Mouse (Mus musculus): Measurements from ENCODE around the gene Padi4. TPM values are rescaled to one million over a fixed set of nuclear protein-coding genes. Genes with fewer than 3 reads are reported as not detected.

Gene Padi4
- total RNA-seq, 1 experiment from 2014 or later = 16.3 TPM

DNA sequence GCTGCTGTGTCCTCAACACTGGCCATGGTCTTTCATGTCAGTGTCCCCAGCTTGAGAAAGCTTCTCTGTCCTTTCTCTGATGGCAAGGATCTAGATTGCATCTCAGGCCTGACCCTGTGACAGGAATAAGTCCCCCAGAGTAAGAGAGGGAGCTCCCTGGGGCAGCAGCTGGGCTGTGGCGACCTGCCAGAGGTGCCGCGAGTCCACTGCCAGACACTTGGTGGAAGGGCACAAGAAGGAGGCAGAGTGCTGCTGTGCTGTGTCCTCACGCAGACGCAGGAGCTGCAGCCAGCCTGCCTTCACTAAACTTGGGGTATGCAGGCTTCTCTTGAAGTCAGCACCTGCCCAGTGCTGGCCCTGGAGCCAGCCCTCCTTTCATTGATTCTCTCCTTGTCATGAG is 62.7 kb downstream of the Padi4 start:
- no peak for ATAC-seq (replicated peaks; ENCODE audit: insufficient number of reproducible peaks, low FRiP score, low TSS enrichment, poor library complexity, severe bottlenecking)

GRCm38 (mm10) chr4:140710781-140711180 is 63.3 kb downstream of the Padi4 start:
- no peak for ATAC-seq (replicated peaks; ENCODE audit: insufficient number of reproducible peaks, low FRiP score, low TSS enrichment, poor library complexity, severe bottlenecking)

DNA sequence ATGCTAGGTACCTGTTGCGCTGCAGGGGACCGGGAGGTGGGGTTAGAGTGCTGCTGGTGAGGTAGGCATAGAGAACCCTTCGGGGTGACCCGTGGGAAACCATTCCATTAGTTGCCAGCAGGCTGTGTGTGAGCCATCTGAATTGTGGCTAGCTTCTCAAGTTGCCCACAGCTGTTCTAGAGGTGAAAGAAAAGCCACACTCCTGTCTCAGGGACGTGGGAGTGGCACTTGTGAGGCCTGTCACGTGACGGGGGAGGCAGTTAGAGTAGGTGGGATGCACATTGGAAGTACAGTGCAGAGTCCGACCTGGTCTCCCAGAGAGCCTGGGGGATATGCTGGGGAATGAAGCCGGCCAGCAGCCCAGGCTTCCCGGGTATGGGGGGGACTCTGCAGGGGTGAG is 64.4 kb downstream of the Padi4 start:
- ATAC-seq (replicated peaks; ENCODE audit: insufficient number of reproducible peaks, low FRiP score, low TSS enrichment, poor library complexity, severe bottlenecking) = no peak

- ATAC-seq (replicated peaks; ENCODE audit: insufficient number of reproducible peaks, low FRiP score, low TSS enrichment, poor library complexity, severe bottlenecking) = no peak
These were observed 64.9 kb downstream of the Padi4 start for GRCm38 (mm10) chr4:140709111-140709510.

GRCm38 (mm10) chr4:140708297-140708927 is 65.6 kb downstream of the Padi4 start:
- ATAC-seq (replicated peaks; ENCODE audit: insufficient number of reproducible peaks, low FRiP score, low TSS enrichment, poor library complexity, severe bottlenecking) = no peak

- no peak for ATAC-seq (replicated peaks; ENCODE audit: insufficient number of reproducible peaks, low FRiP score, low TSS enrichment, poor library complexity, severe bottlenecking)
These were observed 66.4 kb downstream of the Padi4 start for GRCm38 (mm10) chr4:140707615-140708014.

- ATAC-seq (replicated peaks; ENCODE audit: insufficient number of reproducible peaks, low FRiP score, low TSS enrichment, poor library complexity, severe bottlenecking) = no peak
These were observed 69.9 kb downstream of the Padi4 start for GRCm38 (mm10) chr4:140704166-140704565.

DNA sequence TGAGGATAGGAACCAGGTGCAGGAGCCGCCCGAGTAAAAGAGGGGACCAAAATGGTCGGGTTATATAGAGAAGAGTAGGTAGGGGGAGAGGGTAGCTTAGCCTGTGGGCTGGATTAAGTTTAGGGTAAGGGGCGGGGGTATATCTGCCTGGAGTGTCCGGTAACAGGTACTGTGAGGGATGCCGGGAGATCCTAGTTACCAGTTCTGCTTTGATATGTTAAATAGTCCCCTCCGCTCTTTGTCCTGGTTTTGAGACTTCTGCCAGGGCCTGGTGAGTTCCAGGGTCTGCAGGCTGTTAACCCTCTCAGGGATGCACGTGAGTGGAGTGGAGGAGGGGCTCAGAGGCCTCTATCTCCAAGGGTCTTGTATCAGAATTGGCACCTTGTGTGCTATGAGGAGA is 70.4 kb downstream of the Padi4 start:
- ATAC-seq (replicated peaks; ENCODE audit: insufficient number of reproducible peaks, low FRiP score, low TSS enrichment, poor library complexity, severe bottlenecking) = no peak

GRCm38 (mm10) chr4:140702611-140703327 is 71.3 kb downstream of the Padi4 start:
- ATAC-seq (replicated peaks; ENCODE audit: insufficient number of reproducible peaks, low FRiP score, low TSS enrichment, poor library complexity, severe bottlenecking) = no peak

- no peak for ATAC-seq (replicated peaks; ENCODE audit: insufficient number of reproducible peaks, low FRiP score, low TSS enrichment, poor library complexity, severe bottlenecking)
These were observed 72.1 kb downstream of the Padi4 start for GRCm38 (mm10) chr4:140701716-140702561.

DNA sequence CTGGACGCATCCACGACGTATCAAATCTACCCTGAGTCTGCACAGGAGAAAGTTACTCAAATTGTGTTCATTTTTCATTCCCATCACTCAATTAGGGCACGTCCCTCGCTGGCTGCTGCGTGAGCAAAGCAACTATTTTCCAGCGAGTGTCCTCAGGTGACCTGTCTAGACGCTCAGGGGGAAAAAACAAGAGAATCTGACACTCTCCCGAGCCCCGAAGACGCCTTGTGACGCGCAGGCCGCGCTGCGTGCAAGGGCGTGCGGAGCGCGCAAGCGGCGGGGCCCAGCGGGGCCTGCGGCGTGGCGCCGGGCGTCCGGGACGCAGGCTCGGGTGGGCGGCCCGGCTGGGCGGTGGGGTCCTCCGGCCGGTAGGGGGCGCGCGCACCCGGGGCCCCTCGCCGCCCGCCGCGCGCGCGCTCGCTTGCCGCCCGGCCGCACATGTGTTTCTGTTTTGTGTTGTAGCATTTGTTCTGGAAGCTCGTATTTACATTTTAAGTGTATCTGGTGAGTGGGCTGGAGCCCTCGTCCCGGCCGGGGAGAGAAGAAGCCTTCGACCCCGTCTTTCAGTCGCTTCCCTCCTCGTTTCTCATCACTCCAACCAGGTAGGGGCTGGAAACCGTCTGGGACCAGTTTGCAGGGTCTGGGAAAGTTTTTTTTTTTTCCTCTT is 72.9 kb downstream of the Padi4 start:
- peak; percentile 15 for ATAC-seq (replicated peaks; ENCODE audit: insufficient number of reproducible peaks, low FRiP score, low TSS enrichment, poor library complexity, severe bottlenecking)

DNA sequence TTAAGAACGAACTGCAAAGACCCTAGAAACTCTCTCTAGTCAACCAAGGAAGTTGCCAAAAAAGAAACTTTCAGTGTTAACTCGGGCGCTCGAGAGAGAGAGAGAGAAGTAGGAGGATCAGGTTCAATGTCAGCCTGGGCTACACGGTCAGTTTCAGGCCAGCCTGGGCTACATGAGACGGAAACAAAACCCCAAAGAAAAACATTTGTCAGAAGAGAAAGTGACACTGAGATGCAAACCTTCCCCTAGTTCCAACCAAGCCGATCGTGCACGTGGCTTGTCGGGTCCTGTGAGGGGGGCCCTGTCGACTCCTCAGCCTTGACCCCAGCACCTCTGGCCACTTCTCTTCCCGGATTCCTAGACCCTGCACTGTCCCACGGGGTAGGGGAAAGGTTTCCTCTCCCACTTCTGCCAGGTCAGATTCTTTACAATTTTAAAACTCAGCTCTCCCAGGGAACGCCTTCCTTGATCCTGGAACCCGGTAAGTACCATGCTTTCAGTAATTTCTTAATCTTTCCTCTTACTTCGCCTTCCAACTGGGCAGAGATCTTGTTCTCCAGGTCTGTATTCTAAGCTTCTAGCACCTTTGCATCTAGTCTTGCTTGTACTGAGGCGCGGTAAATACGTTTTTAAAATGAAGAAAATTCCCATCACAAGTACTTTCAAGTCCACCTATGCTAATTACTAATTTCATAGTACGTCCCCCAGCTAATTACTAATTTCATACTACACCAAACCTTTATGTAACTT is 73.6 kb downstream of the Padi4 start, which contains the start of gene Rcc2:
Gene Rcc2, plus strand, starts transcription at position 273 of the 750 bp plus-strand sequence.
- no peak for ATAC-seq (replicated peaks; ENCODE audit: insufficient number of reproducible peaks, low FRiP score, low TSS enrichment, poor library complexity, severe bottlenecking)

- peak; percentile 70 for ATAC-seq (replicated peaks; ENCODE audit: insufficient number of reproducible peaks, low FRiP score, low TSS enrichment, poor library complexity, severe bottlenecking)
These were observed 74.5 kb downstream of the Padi4 start for GRCm38 (mm10) chr4:140699441-140700127.

Other genes with a start within 250 kb of the Padi4 start
- gene Arhgef10l, start 108.2 kb downstream of the Padi4 start, total RNA-seq (2017) = 139 to 166 TPM (median 160 TPM) in 3 replicates
- 37.9 to 43.0 TPM (median 38.5 TPM) in 3 replicates for gene Rcc2, start 73.7 kb downstream of the Padi4 start, total RNA-seq (2017)
- gene Padi6, start 31.6 kb downstream of the Padi4 start, total RNA-seq (2017) = not detected in 3 replicates
- not detected in 3 replicates for gene Padi3, start 36.4 kb upstream of the Padi4 start, total RNA-seq (2017)
- gene Padi1, start 71.5 kb upstream of the Padi4 start, total RNA-seq (2017) = 0.29 to 0.86 TPM in 2 of 3 replicates, not detected in the other
- gene Padi2, start 132.1 kb upstream of the Padi4 start, total RNA-seq (2017) = 41.3 to 73.2 TPM (median 47.7 TPM) in 3 replicates
- 122 to 131 TPM (median 125 TPM) in 3 replicates for gene Sdhb, start 187.0 kb upstream of the Padi4 start, total RNA-seq (2017)
- gene Atp13a2, start 212.6 kb upstream of the Padi4 start, total RNA-seq (2017) = 29.4 to 38.3 TPM (median 34.3 TPM) in 3 replicates
- not detected in 3 replicates for gene Mfap2, start 236.2 kb upstream of the Padi4 start, total RNA-seq (2017)